8 mouse cellular contexts compared by ENCODE assay signal in genomic region chr5:117318741-117319629, GRCm38 (mm10). TPM values are rescaled to one million over a fixed set of nuclear protein-coding genes. Genes with fewer than 3 reads are reported as not detected.
DNase-seq lines count a peak whose midpoint lies in the region; ATAC-seq lines count a peak whose summit lies in the region.

Gene Vsig10, plus strand, starts transcription at chr5:117319083.

- H3K9ac ChIP-seq in heart, embryonic 15.5 days = peak within 1 kb of the TSS; percentile 83
- H3K9ac ChIP-seq in liver, embryonic 16.5 days (ENCODE audit: low read depth, low read length) = peak within 1 kb of the TSS; percentile 63
- H3K9ac ChIP-seq in neural tube, embryonic 11.5 days (ENCODE audit: low read length) = peak within 1 kb of the TSS; percentile 78
- peak within 1 kb of the TSS; percentile 92 for H3K9ac ChIP-seq in stomach, embryonic 16.5 days (ENCODE audit: low read length)

- peak within 1 kb of the TSS; percentile 92 for H3K4me3 ChIP-seq in heart, embryonic 15.5 days
- peak within 1 kb of the TSS; percentile 65 for H3K4me3 ChIP-seq in liver, embryonic 16.5 days (ENCODE audit: low read depth, low read length)
- peak within 1 kb of the TSS; percentile 70 for H3K4me3 ChIP-seq in neural tube, embryonic 11.5 days (ENCODE audit: low read depth, low read length)
- peak within 1 kb of the TSS; percentile 84 for H3K4me3 ChIP-seq in stomach, embryonic 16.5 days (replicated peaks; ENCODE audit: low read length)

- H3K9me3 ChIP-seq in heart, embryonic 15.5 days (replicated peaks) = no peaks in the 10 kb centered on the region
- H3K9me3 ChIP-seq in liver, embryonic 16.5 days (replicated peaks; ENCODE audit: control insufficient read depth, low read length) = no peaks in the 10 kb centered on the region
- H3K9me3 ChIP-seq in neural tube, embryonic 11.5 days (ENCODE audit: control insufficient read depth, low read length) = no peaks in the 10 kb centered on the region
- no peaks in the 10 kb centered on the region for H3K9me3 ChIP-seq in stomach, embryonic 16.5 days (replicated peaks; ENCODE audit: control insufficient read depth, low read length)

- peaks cover 21% of the 10 kb centered on the region for H3K4me1 ChIP-seq in heart, embryonic 15.5 days (replicated peaks)
- peaks cover 2% of the 10 kb centered on the region; the same call in 1 of the 2 replicates for H3K4me1 ChIP-seq in liver, embryonic 16.5 days (ENCODE audit: control insufficient read depth, low read depth, low read length)
- peaks cover 5% of the 10 kb centered on the region; the same call in 1 of the 2 replicates for H3K4me1 ChIP-seq in neural tube, embryonic 11.5 days (ENCODE audit: control insufficient read depth, insufficient read depth, low read length)
- H3K4me1 ChIP-seq in stomach, embryonic 16.5 days (ENCODE audit: control insufficient read depth, insufficient read depth, low read length) = peaks cover 21% of the 10 kb centered on the region

- H3K36me3 ChIP-seq in heart, embryonic 15.5 days = no peaks in the 10 kb centered on the region
- no peaks in the 10 kb centered on the region for H3K36me3 ChIP-seq in liver, embryonic 16.5 days (ENCODE audit: control insufficient read depth, insufficient read depth)
- no peaks in the 10 kb centered on the region for H3K36me3 ChIP-seq in neural tube, embryonic 11.5 days (ENCODE audit: control insufficient read depth, insufficient read depth, low read length)
- H3K36me3 ChIP-seq in stomach, embryonic 16.5 days (ENCODE audit: control insufficient read depth, insufficient read depth, low read length) = no peaks in the 10 kb centered on the region

- peak; percentile 82 for ATAC-seq in erythroid progenitor cell, adult 5-6 weeks (replicated peaks; ENCODE audit: low FRiP score, poor library complexity, severe bottlenecking)
- peak; percentile 83 for ATAC-seq in heart, embryonic 15.5 days (replicated peaks; ENCODE audit: insufficient number of reproducible peaks, insufficient read depth, low FRiP score, low read depth)
- peak; percentile 73 for ATAC-seq in liver, embryonic 16.5 days (ENCODE audit: low read depth)
- peak; percentile 75 for ATAC-seq in neural tube, embryonic 11.5 days (ENCODE audit: insufficient read depth, low FRiP score, low TSS enrichment)
- ATAC-seq in stomach, embryonic 16.5 days (ENCODE audit: insufficient read depth, low FRiP score) = peak; percentile 79

- peak within 1 kb of the TSS; percentile 84 for H3K27ac ChIP-seq in heart, embryonic 15.5 days
- no peak within 1 kb of the TSS for H3K27ac ChIP-seq in liver, embryonic 16.5 days (ENCODE audit: low read length)
- no peak within 1 kb of the TSS for H3K27ac ChIP-seq in neural tube, embryonic 11.5 days (ENCODE audit: low read depth, low read length)
- H3K27ac ChIP-seq in stomach, embryonic 16.5 days (ENCODE audit: low read length) = peak within 1 kb of the TSS; percentile 92

- DNase-seq in CD4-positive helper T cell, adult 2 months (ENCODE audit: low read depth, low spot score) = peak; percentile 40
- DNase-seq in brain, adult 2 months (ENCODE audit: low read depth, low spot score) = peak; percentile 63
- peak; percentile 85 for DNase-seq in kidney, postnatal 10 days
- peak; percentile 77 for DNase-seq in neural tube, embryonic 11.5 days (ENCODE audit: low spot score)

- peak within 1 kb of the TSS; percentile 94 for H3K4me2 ChIP-seq in heart, embryonic 15.5 days
- peak within 1 kb of the TSS; percentile 77 for H3K4me2 ChIP-seq in liver, embryonic 16.5 days (ENCODE audit: low read depth, low read length)
- H3K4me2 ChIP-seq in neural tube, embryonic 11.5 days (ENCODE audit: low read depth) = peak within 1 kb of the TSS; percentile 98
- H3K4me2 ChIP-seq in stomach, embryonic 16.5 days (ENCODE audit: low read depth, low read length) = peak within 1 kb of the TSS; percentile 82

- no peaks in the 10 kb centered on the region for H3K27me3 ChIP-seq in heart, embryonic 15.5 days
- H3K27me3 ChIP-seq in liver, embryonic 16.5 days (ENCODE audit: control insufficient read depth, insufficient read depth, low read depth, low read length) = peaks cover 49% of the 10 kb centered on the region
- H3K27me3 ChIP-seq in neural tube, embryonic 11.5 days (ENCODE audit: control insufficient read depth, insufficient read depth, low read length) = peaks cover 14% of the 10 kb centered on the region
- no peaks in the 10 kb centered on the region for H3K27me3 ChIP-seq in stomach, embryonic 16.5 days (ENCODE audit: control insufficient read depth, insufficient read depth, low read length)

- under 1% methylated on average over 72 of the region's 81 CpGs for WGBS in heart, embryonic 15.5 days
- WGBS in liver, embryonic 16.5 days (ENCODE audit: insufficient replicate concordance) = under 1% methylated on average over 81 of the region's 81 CpGs
- under 1% methylated on average over 73 of the region's 81 CpGs for WGBS in neural tube, embryonic 11.5 days
- WGBS in stomach, embryonic 16.5 days = under 1% methylated on average over 66 of the region's 81 CpGs

RNA-seq across cellular contexts. Expression of gene Vsig10, which starts in this region (rescaled TPM):
- total RNA-seq in erythroid progenitor cell, adult 5-6 weeks (2015; ENCODE audit: low replicate concordance) = not detected in 2 replicates
- 0.98 TPM in 1 of 2 replicates, not detected in the other for total RNA-seq in erythroid progenitor cell, adult 5-6 weeks (2017; ENCODE audit: low replicate concordance)
- 6.7 and 8.4 TPM in 2 replicates for polyA plus RNA-seq in heart, embryonic 15.5 days (2015; fragmentation: Nextera tagmentation; extraction: Ambion mirVana)
- 1.5 and 1.8 TPM in 2 replicates for polyA plus RNA-seq in liver, embryonic 16.5 days (2015; fragmentation: Nextera tagmentation; extraction: Ambion mirVana)
- 1.4 and 2.0 TPM in 2 replicates for polyA plus RNA-seq in neural tube, embryonic 11.5 days (2014; fragmentation: Nextera tagmentation; extraction: Ambion mirVana)
- polyA plus RNA-seq in stomach, embryonic 16.5 days (2015; fragmentation: Nextera tagmentation; extraction: Ambion mirVana) = 20.7 and 22.5 TPM in 2 replicates

Comparison
In these comparisons a context has a peak if more than half of its experiments do, and no peak if none do; other contexts are left out.
1. Peak in ATAC-seq in erythroid progenitor cell, adult 5-6 weeks; RNA of the gene not detected or under 1 TPM.
2. H3K27ac ChIP-seq: peak in heart, embryonic 15.5 days (single experiment) and stomach, embryonic 16.5 days (single experiment); none in liver, embryonic 16.5 days (single experiment) and neural tube, embryonic 11.5 days (single experiment).
3. Peak in every context shown above with its lines, with median percentiles within 50 percentile points of each other: DNase-seq, ATAC-seq, H3K4me2 ChIP-seq, H3K4me3 ChIP-seq and H3K9ac ChIP-seq.